Mouse (Mus musculus) fat pad, adult 2 months (tissue): ENCODE measurements around the gene Rreb1.

ENCODE experiments used
- DNase-seq: peaks from one replicate; pipeline ENCODE4 v3.0.0-alpha.2; 2011; ENCODE audit warnings: low read depth, low spot score; ENCODE audit errors: extremely low read depth

Gene Rreb1

DNA sequence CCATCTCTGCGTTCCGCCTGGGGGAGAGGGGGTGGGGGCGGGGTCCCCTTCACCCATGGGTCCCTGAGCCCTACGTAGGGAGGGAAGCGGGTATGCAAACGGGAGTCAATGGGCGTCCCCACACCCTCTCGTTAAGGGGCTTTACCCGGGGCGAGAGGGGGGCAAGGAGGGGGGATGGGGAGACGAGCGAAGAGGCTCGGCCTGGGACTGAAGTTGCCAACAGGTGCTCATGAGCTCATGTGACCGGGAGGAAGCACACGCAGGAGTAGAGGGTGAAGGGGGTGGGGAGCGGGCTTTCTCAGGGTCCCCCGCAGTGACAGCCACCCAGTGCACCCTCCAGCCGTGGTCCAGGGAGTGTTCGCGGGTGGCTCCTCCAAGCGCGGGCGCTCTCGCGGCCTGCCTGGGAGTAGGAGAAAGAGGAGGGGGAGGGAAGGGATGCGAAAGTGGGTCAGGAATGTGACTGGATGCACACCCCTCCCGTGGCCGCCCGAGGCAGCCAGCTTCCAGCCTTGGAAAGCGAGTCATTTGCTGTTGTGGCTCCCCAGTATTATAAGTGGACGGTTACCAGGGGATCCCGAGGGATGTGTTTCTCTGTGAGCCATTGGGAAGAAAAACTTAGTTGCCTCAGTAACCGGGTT lies 513 bp downstream of the Rreb1 start:
- DNase-seq, result no peak

DNA sequence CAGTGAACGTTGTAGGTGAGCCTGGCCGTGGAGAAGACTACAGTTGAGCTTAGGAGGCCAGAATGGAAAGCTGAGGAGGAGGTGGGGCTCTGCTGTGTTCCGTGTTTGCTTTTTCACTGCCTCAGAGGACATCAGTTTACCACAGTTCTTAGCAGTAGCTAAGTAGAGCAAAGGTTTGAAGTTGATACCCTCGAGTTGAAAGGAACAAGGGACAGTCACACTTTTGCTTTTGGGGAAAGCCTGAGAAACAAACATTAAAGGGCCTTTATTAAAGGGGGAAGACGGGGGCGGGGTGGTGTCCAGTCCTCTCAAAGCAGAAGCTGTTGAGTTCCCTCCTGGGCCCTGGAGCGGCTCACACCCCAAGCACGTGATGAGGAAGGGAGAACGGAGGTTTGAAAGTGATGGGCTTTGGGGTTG lies 1.1 kb downstream of the Rreb1 start:
- DNase-seq, result no peak

DNA sequence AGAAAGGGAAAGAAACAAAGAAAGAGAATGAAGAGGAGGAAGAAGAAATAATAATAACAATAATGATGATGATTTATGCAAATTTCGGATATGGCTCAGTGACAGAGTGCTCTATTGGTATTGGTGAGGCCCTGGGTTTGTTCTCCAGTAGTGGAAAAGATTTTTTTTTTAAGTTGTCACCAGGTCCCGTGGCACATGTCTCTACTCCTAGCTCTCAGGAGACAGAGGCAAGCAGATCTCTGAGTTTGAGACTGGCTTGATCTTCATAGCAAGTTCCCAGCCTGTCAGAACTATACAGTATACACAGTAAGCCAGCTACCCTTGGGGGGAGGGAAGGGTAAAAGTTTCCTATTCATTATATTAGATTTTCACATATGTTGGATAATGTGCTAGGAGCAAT lies 3.4 kb downstream of the Rreb1 start:
- DNase-seq, result no peak

DNA sequence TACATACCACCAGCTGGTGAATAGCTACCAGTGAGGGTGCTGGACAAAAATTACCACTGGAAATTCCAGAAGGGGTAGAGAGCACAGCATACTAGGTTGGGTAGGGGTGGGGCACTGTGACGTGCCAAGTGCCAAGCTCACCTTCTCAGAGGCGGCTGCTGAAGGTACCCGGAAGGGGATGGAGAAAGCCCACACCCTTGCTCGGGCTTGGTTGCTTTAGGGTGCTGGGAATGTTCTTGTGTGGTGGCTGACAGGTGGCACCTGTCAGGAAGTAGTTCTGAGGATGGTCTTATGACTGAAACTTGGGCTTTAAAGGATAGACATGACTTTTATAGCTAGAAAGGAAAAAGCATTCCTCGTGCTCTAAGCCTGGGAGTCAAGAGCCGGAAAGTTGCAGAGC lies 3.9 kb downstream of the Rreb1 start:
- DNase-seq, result no peak

DNA sequence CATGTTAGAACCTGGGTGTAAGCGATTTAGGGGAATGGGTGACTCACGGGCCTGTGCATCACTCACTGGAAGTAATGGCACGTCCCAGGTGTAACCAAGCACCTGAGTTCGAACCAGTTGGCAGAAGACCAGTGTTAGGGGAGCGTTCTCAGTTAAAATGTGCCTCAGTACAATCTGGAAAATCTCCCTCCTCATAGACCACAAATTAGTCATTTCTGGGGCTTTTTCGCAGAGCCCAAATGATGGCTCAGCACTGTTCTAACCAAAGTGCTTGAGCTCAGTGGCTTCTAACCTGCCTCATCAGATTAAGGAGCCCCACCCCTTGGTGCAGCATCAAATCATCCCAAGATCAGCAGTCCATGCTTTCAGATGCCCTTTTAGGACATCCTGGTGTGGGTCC lies 5.5 kb downstream of the Rreb1 start:
- no peak for DNase-seq

DNA sequence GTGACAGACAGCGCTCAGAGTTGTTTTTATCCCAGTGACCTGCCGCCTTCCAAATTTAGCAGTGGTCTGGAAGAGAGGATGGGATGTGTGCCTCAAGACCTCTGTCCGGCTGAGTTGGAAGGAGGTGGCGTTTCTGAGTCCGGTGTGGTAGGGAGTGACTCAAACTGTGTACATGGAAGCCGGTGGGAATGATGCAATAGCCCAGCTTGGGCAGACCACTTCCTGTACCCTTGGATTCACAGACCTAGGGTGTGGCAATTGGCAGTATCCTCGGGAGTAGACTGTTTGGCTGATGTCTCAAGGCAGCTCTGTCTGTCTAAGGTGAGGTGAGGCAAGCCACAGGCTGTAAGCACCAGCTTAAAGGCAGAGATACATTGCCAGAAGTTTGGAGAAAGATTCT lies 6.0 kb downstream of the Rreb1 start:
- DNase-seq, result peak; percentile 56

DNA sequence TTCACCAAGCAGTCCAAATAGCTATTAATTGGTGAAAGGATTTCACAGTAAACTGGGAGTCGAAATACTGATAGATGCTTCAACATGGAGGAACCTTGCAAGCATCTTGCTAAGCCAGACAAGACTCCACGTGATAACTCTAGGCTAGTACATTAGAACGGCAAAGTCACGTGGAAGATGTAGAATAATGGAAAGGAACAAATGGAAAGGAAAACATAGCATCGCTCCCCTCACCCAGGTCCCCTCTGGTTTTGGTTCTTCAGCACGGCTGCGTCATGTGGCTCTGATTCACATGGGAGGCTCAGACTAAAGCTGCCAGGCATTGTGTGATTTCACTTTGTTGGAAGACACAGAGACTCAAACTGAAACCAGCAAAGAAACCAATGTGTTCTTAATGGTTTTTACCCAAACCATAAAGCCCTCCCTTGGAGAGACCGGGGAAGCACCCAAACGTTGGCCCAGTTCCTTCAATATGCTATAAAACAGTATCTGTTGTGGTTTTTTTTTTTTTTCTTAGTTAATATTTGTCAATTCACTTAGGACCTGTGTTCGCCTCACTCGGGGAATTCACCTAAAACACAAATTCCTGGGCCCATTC lies 14.6 kb downstream of the Rreb1 start:
- DNase-seq, result no peak

DNA sequence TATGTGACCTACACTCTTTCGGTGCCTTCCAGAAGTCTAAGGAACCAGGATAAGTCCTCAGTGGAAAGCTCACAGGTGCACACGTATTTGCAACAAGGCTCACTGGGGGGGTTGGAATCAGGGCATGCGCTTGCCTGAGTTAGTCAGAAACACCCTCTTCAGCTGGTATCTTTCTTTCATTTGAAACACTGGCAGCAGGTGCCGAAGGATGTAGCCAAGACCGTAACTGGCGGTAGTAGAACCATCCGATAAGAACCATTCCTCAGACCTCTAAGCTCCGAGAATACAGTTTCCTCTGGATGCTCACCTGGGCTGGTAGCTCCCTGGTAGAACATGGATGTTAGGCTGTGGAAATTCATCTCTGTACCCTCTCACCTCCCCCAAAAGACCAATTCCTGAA lies 20.6 kb downstream of the Rreb1 start:
- DNase-seq, result no peak

DNA sequence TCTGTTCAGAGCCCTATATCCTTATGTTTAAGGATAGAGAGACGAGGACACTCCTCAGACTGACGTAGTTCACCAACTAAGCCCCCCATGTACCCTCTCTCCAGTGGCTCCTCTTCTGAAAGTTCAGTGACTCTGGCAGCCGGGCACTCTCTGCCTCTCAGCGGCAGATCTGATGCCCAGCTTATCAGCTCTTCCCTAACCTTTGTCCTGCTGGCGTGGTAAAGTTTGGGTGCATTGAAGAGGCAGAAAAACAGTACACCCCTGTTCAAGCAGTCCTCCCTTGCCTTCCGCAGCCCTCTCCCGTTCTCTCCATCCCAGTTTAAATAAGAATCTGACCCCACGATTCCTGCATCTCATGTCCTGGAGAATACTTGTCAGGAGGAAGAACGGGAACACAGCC lies 21.2 kb downstream of the Rreb1 start:
- DNase-seq, result no peak

DNA sequence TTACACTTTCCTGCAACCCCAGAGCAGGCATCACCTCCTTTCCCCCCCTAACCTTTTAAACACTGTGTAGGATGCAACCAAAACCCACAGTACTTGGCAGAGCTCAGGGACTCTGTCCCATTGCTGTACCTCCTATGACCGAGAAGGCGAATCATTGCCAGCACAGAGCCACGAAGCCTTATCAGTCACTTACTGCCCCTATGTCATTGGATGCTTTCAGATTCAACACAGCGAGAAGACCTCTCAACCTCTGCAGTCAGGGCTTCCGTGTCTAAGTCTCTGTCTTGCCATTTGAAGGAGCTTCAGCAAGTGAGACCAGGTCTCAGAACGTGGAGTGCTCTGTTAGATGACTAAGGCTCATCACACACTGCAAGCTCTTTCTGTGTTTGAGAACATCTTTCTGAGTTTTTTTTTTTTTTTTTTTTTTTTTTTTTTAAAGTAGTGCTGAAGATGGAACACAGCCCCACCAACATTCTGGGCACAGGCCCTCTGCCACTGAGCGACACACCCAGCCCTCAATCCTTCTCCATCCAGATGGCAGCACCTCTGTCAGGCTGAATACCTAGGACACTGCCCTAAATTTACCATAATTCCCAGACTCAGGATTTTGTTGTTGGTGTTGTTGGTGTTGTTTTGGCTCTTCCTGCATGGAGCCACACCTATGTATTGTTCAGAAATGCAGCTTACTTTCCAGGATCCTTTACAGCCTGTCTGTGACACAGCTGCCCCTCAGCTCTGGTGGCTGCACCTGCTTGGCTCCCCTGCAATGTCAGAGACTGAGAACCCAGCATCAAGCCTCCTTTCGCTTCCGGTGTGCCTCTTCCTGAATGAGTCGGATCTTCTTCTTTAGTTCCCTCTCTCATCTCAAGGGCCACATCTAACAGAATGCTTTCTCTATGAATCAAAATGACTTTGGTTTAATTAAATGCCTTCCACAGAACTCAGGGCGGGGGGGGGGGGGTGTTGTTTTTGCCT lies 23.2 kb downstream of the Rreb1 start:
- no peak for DNase-seq

DNA sequence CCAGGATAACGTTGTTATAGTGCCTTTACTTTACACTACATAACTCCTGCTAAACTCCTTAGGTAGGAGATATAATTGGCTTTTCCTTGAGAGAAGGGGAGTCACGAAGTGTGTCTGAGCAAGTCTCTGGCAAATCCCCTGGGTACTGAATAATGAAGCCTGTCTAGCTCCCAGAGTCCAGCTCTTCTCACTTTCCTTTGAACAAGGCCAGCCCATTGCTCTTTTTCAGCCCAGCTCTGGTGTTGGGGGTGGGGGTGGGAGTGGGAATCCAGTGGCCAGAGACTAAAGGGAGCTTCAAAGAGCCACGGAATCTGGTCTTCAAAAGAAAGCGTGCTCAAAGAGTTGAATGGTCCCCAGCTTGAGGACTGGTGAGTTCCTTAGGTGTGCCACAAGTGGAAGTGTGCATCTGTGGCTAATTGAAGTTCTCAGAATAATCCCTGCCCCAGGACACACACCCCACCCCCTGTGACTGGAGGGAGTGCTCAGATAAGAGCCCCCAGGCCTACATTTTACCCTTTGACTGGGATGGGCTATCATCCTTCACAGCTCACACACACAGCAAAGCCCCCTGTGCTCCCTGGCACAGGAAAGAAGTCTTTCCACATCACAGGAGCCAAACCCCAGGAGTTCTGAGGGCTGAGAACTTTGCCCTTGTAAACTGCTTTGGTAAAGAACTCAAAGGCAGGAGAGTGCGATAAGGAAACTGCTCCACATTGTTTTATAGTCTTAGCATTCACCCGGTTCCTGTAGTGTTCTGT lies 24.2 kb downstream of the Rreb1 start:
- no peak for DNase-seq

DNA sequence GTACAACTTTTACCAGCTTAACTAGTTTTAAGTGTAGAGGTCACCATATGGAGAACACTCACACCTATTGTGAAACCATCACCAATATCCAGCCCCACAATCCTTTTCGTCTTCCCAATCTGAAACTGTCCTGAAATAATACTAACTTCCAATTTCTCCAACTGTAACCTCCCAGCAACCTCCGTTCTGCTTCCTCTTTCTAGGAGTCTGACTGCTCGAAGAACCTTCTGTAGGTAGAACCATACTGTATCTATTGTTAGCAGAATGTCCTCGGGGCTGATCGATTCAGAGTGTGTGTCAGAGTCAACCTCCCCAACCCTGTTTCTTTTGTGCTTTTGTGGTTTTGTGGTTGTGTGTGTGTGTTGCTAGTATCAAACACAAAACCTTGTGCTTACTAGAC lies 25.0 kb downstream of the Rreb1 start:
- no peak for DNase-seq

DNA sequence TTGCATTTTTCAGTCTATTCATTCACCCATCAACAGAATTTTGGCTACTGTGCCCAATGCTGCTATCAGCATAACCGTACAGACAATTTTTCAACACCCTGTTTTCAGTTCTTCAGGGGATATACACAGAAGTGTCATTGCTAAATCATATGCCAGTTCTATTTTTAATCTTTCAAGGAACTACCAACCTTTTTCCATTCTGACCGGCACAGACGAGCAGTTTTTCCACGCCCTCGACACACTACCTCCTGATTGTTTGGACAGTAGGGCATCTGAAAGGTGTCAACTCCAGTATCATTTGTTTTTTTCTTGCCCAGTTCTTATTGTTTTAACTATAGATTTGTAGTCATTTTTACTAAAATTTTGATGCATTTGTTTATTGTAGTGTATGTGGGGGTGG lies 25.8 kb downstream of the Rreb1 start:
- no peak for DNase-seq

DNA sequence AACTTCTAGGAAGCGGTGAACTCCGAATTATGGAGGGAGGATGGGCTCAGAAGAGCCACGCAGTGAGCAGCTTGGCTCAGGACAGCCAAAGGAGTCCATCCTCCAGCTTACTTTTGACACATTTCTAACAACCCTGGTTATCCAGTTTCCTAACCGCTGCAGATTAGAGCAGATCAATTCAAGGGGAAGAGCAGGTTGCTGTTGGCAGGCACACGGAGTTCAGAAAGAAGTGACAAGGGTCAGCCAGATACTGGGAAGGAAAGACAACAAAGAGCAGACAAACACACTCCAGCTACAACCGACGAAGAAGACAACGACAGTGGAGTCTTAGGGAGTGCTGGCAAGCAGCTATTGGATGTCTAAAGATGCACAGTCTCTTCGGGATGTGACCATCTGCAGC lies 36.8 kb downstream of the Rreb1 start:
- DNase-seq, result peak; percentile 90

DNA sequence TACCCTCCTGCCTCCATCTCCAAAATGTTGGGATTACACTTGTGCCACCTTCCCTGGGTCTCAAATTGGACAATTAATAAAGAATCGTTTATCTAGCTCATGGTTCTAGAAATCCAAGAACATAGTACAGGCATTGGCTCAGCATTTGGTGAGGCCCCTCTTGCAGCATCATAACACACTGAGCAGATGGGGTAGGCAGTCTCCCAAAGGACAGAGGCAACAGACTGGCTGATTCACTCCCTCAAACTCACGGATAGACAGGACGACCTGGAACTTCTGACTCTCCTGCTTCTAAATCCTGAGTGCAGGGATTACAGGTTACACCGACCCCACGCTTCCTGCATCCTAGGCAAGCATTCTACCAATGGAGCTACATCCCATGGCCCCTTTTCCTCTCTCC lies 38.5 kb downstream of the Rreb1 start:
- DNase-seq, result no peak

DNA sequence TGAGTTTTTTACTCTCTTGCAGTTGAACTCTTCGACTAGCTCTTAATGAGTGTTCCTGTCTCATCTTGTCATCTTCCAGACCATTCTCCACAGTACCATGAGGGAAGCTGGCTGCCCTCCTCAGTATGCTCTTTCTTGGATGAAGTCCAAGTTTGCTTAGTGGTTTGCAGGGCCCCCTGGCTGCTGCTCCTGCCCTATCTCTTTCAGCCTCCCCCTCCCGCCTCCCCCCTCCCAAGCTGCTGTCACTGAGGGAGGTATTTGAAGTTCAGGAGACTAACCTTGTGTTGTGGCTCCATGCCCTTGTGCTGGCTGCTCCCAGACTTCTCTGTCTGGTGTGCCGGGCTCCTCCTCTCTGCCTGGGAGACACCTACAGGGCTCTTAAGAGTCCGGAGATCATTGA lies 43.2 kb downstream of the Rreb1 start:
- no peak for DNase-seq

DNA sequence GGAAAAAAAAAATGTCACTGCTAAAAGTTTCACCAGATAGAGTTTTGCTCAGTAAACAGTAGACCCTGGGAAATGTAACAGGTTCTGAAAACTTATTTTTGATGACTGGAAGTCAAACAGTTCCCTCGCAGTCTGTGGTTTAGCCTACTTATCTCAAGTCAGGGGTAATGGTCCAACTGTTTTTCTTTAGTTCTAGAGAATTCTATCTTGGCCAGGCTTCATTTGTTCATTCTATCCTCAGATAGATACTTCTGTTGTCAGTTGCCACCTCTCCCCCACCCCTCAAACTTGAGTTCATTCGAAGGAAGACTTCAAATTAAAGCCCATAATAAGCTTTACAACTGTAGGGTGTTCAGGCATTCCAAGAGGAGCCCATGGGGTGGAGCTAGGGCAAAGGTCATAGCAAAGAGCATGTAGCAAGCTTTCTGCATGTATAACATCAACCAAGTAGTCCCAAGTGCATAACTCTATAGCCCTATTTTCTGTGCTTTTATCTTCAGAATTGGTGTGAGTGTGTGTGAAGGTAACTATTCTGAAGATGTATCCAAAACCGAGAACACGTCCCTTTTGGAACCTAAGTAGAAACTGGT lies 46.2 kb downstream of the Rreb1 start:
- no peak for DNase-seq

DNA sequence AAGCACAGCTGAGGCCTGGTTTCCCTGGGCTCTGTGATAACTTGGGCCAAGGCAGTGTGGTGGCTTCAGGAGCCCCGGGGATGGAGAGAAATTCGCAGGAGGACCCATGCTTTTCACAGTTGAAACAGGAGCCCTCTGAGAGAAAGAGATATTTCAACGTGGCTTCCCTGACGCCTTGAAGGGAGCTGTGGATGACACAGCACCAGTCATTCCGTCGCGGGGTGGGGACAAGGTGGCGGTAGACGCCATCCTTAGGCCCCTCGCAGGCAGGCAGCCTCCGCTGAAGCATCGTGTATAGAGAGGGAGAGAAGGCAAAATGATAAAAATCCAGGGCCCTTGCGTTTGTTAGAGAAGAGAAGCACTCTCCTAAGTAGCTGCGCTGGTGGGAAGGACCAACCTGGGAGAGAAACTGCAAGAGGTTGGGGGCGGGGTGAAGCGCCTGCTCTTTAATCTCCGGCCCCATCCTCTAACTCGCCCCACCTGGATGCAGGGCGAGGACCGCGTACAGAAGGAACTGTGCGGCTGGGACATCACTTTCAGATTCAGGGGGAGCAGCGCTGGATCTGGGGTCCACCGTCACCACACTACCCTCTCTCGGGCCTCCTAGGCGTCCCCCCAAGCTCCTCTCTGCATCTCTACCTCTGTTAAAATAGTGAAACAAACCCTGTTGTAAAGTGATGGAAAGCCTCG lies 46.9 kb downstream of the Rreb1 start:
- DNase-seq, result no peak

DNA sequence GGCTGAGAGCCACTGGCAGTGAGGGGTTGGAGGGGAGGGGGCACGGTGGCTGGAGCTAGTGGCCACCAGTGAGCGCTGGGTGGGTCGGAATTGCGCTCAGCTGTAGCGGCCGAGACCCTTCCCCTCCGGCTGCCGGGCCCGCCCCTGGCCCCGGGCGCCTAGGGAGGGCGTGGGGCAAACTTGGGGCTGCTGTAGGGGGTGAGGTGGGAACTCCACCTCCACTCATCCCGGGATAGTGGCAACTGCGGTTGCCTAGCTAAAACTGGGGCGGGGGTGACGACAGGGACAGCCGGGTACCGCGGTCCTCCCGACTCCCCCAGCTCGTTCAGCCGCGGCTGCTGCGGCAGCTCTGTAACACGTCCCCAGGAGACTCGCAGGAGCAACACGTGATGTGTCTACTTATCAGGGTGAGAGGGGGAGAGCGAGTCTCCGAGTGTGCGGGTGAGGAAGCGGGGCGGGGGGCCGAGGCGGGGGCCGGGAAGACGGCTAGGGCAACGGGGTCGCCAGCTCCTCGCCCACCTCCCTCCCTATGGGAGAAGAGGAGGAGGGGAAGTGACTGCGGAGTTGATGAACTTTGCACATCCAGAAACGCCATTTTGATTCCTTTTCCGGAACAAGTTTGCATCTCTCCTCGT lies 47.6 kb downstream of the Rreb1 start:
- no peak for DNase-seq
